Mouse (Mus musculus) MEL (cell line): ENCODE measurements at regions not wholly inside any gene's neighbourhood (a gene's known extent, or its start where the extent isn't known, plus 50 kb on each side); places are given as distances from the start of the nearest gene placed in this dataset.

Experiments
- CTCF ChIP-seq, 3 experiments: IDR thresholded peaks in 2 of 3; conservative IDR thresholded peaks in 1 of 3; 2 replicates each; pipeline ENCODE4 v1.5.1; 2011 to 2012; ENCODE audit warnings: low read length in 3 of 3, low read depth in 2 of 3, mild to moderate bottlenecking in 2 of 3, improper control_type of control experiment in 1 of 3, inconsistent platforms in 1 of 3, mixed read lengths in 1 of 3, moderate library complexity in 1 of 3; ENCODE audit not compliant: control insufficient read depth in 1 of 3, insufficient read depth in 1 of 3, poor library complexity in 1 of 3, severe bottlenecking in 1 of 3
- POLR2A ChIP-seq, 2 experiments: IDR thresholded peaks; 2 replicates each; pipeline ENCODE4 v1.6.1; 2011 to 2012; ENCODE audit warnings: low read length in 2 of 2, mild to moderate bottlenecking in 2 of 2, control low read depth in 1 of 2, improper control_type of control experiment in 1 of 2, low read depth in 1 of 2, moderate library complexity in 1 of 2; ENCODE audit not compliant: control insufficient read depth in 1 of 2, insufficient read depth in 1 of 2, poor library complexity in 1 of 2

DNA sequence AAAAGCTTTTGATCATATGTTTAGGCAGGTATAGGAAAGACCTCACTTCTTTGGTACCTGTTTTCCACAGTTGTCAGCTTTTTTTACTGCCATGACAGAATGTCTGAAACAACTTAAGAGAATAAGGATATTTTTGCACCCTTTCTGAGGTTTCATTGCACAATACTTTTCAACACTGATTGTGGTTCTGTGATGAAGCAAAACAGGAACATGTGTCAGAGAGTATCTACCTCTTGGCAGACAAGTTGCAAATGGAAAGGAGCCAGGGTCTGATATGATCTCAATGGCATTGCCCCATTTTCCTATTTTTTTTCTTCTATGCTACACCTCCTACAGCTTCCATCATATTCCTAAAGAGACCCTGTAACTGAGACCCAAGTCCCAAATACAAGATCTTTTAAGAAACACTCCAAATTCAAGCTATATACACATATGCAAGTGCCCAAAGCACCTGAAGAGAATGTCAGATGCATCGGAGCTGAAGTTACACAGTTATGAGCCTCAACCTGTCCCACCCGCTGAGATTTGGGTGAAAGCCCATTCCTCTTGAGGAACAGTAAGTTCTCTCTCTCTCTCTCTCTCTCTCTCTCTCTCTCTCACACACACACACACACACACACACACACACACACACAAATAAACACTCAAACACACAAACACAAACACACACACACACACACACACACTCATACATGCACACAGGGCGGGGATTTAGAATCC lies 696.4 kb upstream of the Pou3f4 start:
- TF ChIP-seq CTCF (IDR thresholded peaks at IDR 0.05 in 2 of 3, conservative IDR thresholded peaks at IDR 0.05 in 1 of 3; ENCODE audit: control insufficient read depth in 1 of 3, insufficient read depth in 1 of 3, low read depth in 2 of 3, low read length in 3 of 3, poor library complexity in 1 of 3, severe bottlenecking in 1 of 3), result no peak
- TF ChIP-seq POLR2A (IDR thresholded peaks at IDR 0.05; ENCODE audit: control insufficient read depth in 1 of 2, insufficient read depth in 1 of 2, low read depth in 1 of 2, low read length in 2 of 2, poor library complexity in 1 of 2), result no peak
